Mouse (Mus musculus): ENCODE measurements around the gene Zmynd11. TPM values are rescaled to one million over a fixed set of nuclear protein-coding genes. Genes with fewer than 3 reads are reported as not detected.
"Not testable (repeated sequence)": the region's sequence is repeated elsewhere in the genome, so short reads cannot be mapped to it uniquely, and the experiment has no call there.

Gene Zmynd11
- total RNA-seq (2015), result 39.3 and 51.2 TPM in 2 replicates
- 39.5 and 53.0 TPM in 2 replicates for total RNA-seq (2017)

GRCm38 (mm10) chr13:9764646-9765536, at the start of gene Zmynd11:
Gene Zmynd11 (minus strand): TSS chr13:9765330.
- ATAC-seq (replicated peaks; ENCODE audit: poor library complexity), result peak; percentile 17

GRCm38 (mm10) chr13:9795889-9796631, 30.9 kb upstream of the Zmynd11 start:
- ATAC-seq (replicated peaks; ENCODE audit: poor library complexity), result no peak

GRCm38 (mm10) chr13:9786050-9786449, 20.9 kb upstream of the Zmynd11 start:
- no peak for ATAC-seq (replicated peaks; ENCODE audit: poor library complexity)

GRCm38 (mm10) chr13:9783717-9784116, 18.6 kb upstream of the Zmynd11 start:
- ATAC-seq (replicated peaks; ENCODE audit: poor library complexity), result peak; percentile 63

- peak; percentile 83 for ATAC-seq (replicated peaks; ENCODE audit: poor library complexity)
Measured at GRCm38 (mm10) chr13:9775901-9776300, 10.8 kb upstream of the Zmynd11 start.

- no peak for ATAC-seq (replicated peaks; ENCODE audit: poor library complexity)
Measured at GRCm38 (mm10) chr13:9774077-9774476, 8.9 kb upstream of the Zmynd11 start.

GRCm38 (mm10) chr13:9767279-9767678, 2.1 kb upstream of the Zmynd11 start:
- no peak for ATAC-seq (replicated peaks; ENCODE audit: poor library complexity)

GRCm38 (mm10) chr13:9766497-9766896, 1.4 kb upstream of the Zmynd11 start:
- no peak for ATAC-seq (replicated peaks; ENCODE audit: poor library complexity)

- no peak for ATAC-seq (replicated peaks; ENCODE audit: poor library complexity)
Measured at GRCm38 (mm10) chr13:9765537-9765851, 364 bp upstream of the Zmynd11 start.

GRCm38 (mm10) chr13:9763828-9764645, 1.1 kb downstream of the Zmynd11 start:
- ATAC-seq (replicated peaks; ENCODE audit: poor library complexity), result peak; percentile 43

GRCm38 (mm10) chr13:9763100-9763827, 1.9 kb downstream of the Zmynd11 start:
- ATAC-seq (replicated peaks; ENCODE audit: poor library complexity), result peak; percentile 32

GRCm38 (mm10) chr13:9760057-9760456, 5.1 kb downstream of the Zmynd11 start:
- ATAC-seq (replicated peaks; ENCODE audit: poor library complexity), result peak; percentile 66

- ATAC-seq (replicated peaks; ENCODE audit: poor library complexity), result no peak
Measured at GRCm38 (mm10) chr13:9757842-9758491, 7.2 kb downstream of the Zmynd11 start.

GRCm38 (mm10) chr13:9753706-9754105, 11.4 kb downstream of the Zmynd11 start:
- ATAC-seq (replicated peaks; ENCODE audit: poor library complexity), result no peak

- ATAC-seq (replicated peaks; ENCODE audit: poor library complexity), result no peak
Measured at GRCm38 (mm10) chr13:9750320-9750719, 14.8 kb downstream of the Zmynd11 start.

GRCm38 (mm10) chr13:9749796-9750195, 15.3 kb downstream of the Zmynd11 start:
- ATAC-seq (replicated peaks; ENCODE audit: poor library complexity), result peak; percentile 83

- ATAC-seq (replicated peaks; ENCODE audit: poor library complexity), result no peak
Measured at GRCm38 (mm10) chr13:9738190-9738589, 26.9 kb downstream of the Zmynd11 start.

- ATAC-seq (replicated peaks; ENCODE audit: poor library complexity), result peak; percentile 39; the same call in 1 of the 2 replicates
Measured at GRCm38 (mm10) chr13:9737024-9737423, 28.1 kb downstream of the Zmynd11 start.

- not testable (repeated sequence) for ATAC-seq (replicated peaks; ENCODE audit: poor library complexity)
Measured at GRCm38 (mm10) chr13:9732262-9732661, 32.9 kb downstream of the Zmynd11 start.

GRCm38 (mm10) chr13:9729073-9729472, 36.1 kb downstream of the Zmynd11 start:
- no peak for ATAC-seq (replicated peaks; ENCODE audit: poor library complexity)
